Mouse (Mus musculus) CH12.LX (cell line): ENCODE results near the gene Atp9a. TPM values are rescaled to one million over a fixed set of nuclear protein-coding genes. Genes with fewer than 3 reads are reported as not detected.

ENCODE experiments used
- DNase-seq: peaks from one replicate; pipeline ENCODE4 v3.0.0-alpha.2; 2013; ENCODE audit errors: extremely low read depth
- H3K27ac ChIP-seq: 2 replicates; pipeline ENCODE4 v1.5.1; 2012; ENCODE audit warnings: low read depth, mild to moderate bottlenecking, control low read depth, moderate library complexity; ENCODE audit not compliant: insufficient read depth
- H3K27me3 ChIP-seq: replicated peaks from 2 replicates; pipeline ENCODE3; 2012; ENCODE audit warnings: inconsistent platforms
- H3K36me3 ChIP-seq, 2 experiments: replicated peaks in 1 of 2; 2 replicates each; pipeline versions ENCODE3 to v1.6.1; 2012; ENCODE audit warnings: inconsistent platforms in 1 of 2, low read length in 1 of 2, mild to moderate bottlenecking in 1 of 2, mixed read lengths in 1 of 2, moderate library complexity in 1 of 2; ENCODE audit not compliant: control insufficient read depth in 1 of 2, insufficient read depth in 1 of 2
- H3K4me1 ChIP-seq, 2 experiments: 2 replicates each; pipeline ENCODE4 v1.6.1; 2012; ENCODE audit warnings: inconsistent platforms in 1 of 2, moderate library complexity in 1 of 2; ENCODE audit not compliant: insufficient read depth in 2 of 2, control insufficient read depth in 1 of 2
- H3K4me2 ChIP-seq: 2 replicates; pipeline ENCODE4 v1.6.1; 2012; ENCODE audit warnings: low read depth, mild to moderate bottlenecking, control low read depth; ENCODE audit not compliant: poor library complexity, insufficient read depth, severe bottlenecking
- H3K4me3 ChIP-seq, 3 experiments: fragments of 150-350 bp in 1 of 3; sonication (generic) in 1 of 3; replicated peaks in 1 of 3; 2 replicates each; pipeline versions ENCODE3 to v1.5.1; 2011 to 2012; ENCODE audit warnings: low read depth in 2 of 3, low read length in 2 of 3, mild to moderate bottlenecking in 2 of 3, moderate library complexity in 2 of 3, control low read depth in 1 of 3, improper control_type of control experiment in 1 of 3, inconsistent platforms in 1 of 3, mixed read lengths in 1 of 3; ENCODE audit not compliant: poor library complexity in 1 of 3
- H3K79me2 ChIP-seq: replicated peaks from 2 replicates; pipeline ENCODE4 v1.6.1; 2012; ENCODE audit warnings: mild to moderate bottlenecking, moderate library complexity; ENCODE audit not compliant: control insufficient read depth, poor library complexity, insufficient read depth, severe bottlenecking; ENCODE audit errors: extremely low read depth
- H3K9ac ChIP-seq: 2 replicates; pipeline ENCODE4 v1.6.1; 2012; ENCODE audit warnings: low read depth, mild to moderate bottlenecking, control low read depth, moderate library complexity; ENCODE audit not compliant: insufficient read depth
- H3K9me3 ChIP-seq: replicated peaks from 2 replicates; pipeline ENCODE3; 2012; ENCODE audit warnings: low read length, inconsistent platforms, mixed read lengths
- BHLHE40 ChIP-seq: IDR thresholded peaks from 2 replicates; pipeline ENCODE4 v1.6.1; 2011; ENCODE audit warnings: mild to moderate bottlenecking, low read depth, low read length, improper control_type of control experiment
- CHD1 ChIP-seq: IDR thresholded peaks from 2 replicates; pipeline ENCODE4 v1.6.1; 2012; ENCODE audit warnings: low read depth, low read length, improper control_type of control experiment, inconsistent platforms
- CTCF ChIP-seq, 2 experiments: IDR thresholded peaks in 1 of 2; conservative IDR thresholded peaks in 1 of 2; 2 replicates each; pipeline ENCODE4 v1.5.1; 2011 to 2012; ENCODE audit warnings: low read depth in 2 of 2, low read length in 2 of 2, improper control_type of control experiment in 1 of 2, inconsistent platforms in 1 of 2, mild to moderate bottlenecking in 1 of 2, moderate library complexity in 1 of 2
- EP300 ChIP-seq: IDR thresholded peaks from 2 replicates; pipeline ENCODE4 v1.6.1; 2011; ENCODE audit warnings: low read length, improper control_type of control experiment
- JUND ChIP-seq: conservative IDR thresholded peaks from 2 replicates; pipeline ENCODE4 v1.6.1; 2011; ENCODE audit warnings: low read depth, low read length, improper control_type of control experiment
- MAX ChIP-seq: IDR thresholded peaks from 2 replicates; pipeline ENCODE4 v1.6.1; 2011; ENCODE audit warnings: low read length, improper control_type of control experiment
- MXI1 ChIP-seq: IDR thresholded peaks from 2 replicates; pipeline ENCODE4 v1.6.1; 2011; ENCODE audit warnings: mild to moderate bottlenecking, low read depth, low read length, improper control_type of control experiment
- NRF1 ChIP-seq: IDR thresholded peaks from 2 replicates; pipeline ENCODE4 v1.6.1; 2014; ENCODE audit warnings: low read depth, mild to moderate bottlenecking, inconsistent platforms, low read length, improper control_type of control experiment, moderate library complexity
- POLR2A ChIP-seq: IDR thresholded peaks from 2 replicates; pipeline ENCODE4 v1.6.1; 2011; ENCODE audit warnings: low read depth, mild to moderate bottlenecking, improper control_type of control experiment, low read length
- RAD21 ChIP-seq: IDR thresholded peaks from 2 replicates; pipeline ENCODE4 v1.6.1; 2011; ENCODE audit warnings: low read depth, mild to moderate bottlenecking, low read length, improper control_type of control experiment, moderate library complexity
- SMC3 ChIP-seq: IDR thresholded peaks from 2 replicates; pipeline ENCODE4 v1.6.1; 2011; ENCODE audit warnings: low read depth, low read length, improper control_type of control experiment
- UBTF ChIP-seq: IDR thresholded peaks from 2 replicates; pipeline ENCODE4 v1.6.1; 2012; ENCODE audit warnings: low read depth, mild to moderate bottlenecking, inconsistent platforms, low read length, improper control_type of control experiment, moderate library complexity
- USF1 ChIP-seq: IDR thresholded peaks from 2 replicates; pipeline ENCODE4 v1.6.1; 2014; ENCODE audit warnings: low read depth, mild to moderate bottlenecking, inconsistent platforms, low read length, improper control_type of control experiment
- ZC3H11A ChIP-seq: IDR thresholded peaks from 2 replicates; pipeline ENCODE4 v1.6.1; 2012; ENCODE audit warnings: low read depth, mild to moderate bottlenecking, inconsistent platforms, low read length, improper control_type of control experiment
- ZKSCAN1 ChIP-seq: IDR thresholded peaks from 2 replicates; pipeline ENCODE4 v1.6.1; 2012; ENCODE audit warnings: low read depth, inconsistent platforms, low read length, improper control_type of control experiment, borderline replicate concordance
- ZMIZ1 ChIP-seq: IDR thresholded peaks from 2 replicates; pipeline ENCODE4 v1.6.1; 2012; ENCODE audit warnings: low read depth, mild to moderate bottlenecking, inconsistent platforms, low read length, improper control_type of control experiment
- dilution Hi-C: fragments of 300-500 bp; cut with MboI; formaldehyde crosslinking; loops from 2 replicates; pipeline ENCODE4 v1.14.3; 2020; ENCODE audit warnings: low sequenced_read_pairs; ENCODE audit not compliant: extremely low pct_unique_long_range_greater_than_20kb, extremely low pct_ligation_motif_present
- in situ Hi-C: fragments of 300-500 bp; cut with MboI; formaldehyde crosslinking; loops from 3 replicates; pipeline ENCODE4 v1.14.3; 2019; ENCODE audit warnings: low sequenced_read_pairs, low pct_ligation_motif_present, low pct_unique_long_range_greater_than_20kb, mixed read lengths
- polyA plus RNA-seq: library from polyadenylated mRNA; unstranded; fragments of >175 nt; gene quantifications from 2 replicates; pipeline ENCODE4 v1.2.1, GENCODE M21; 2012; ENCODE audit warnings: low read depth; ENCODE audit not compliant: insufficient read length
- total RNA-seq, 2 experiments: library from RNA; depleted of rRNA; stranded (reverse); fragments of 300-350 nt in 1 of 2; fragments of >200 nt in 1 of 2; gene quantifications; 2 replicates each; pipeline ENCODE4 v1.2.3; 2012 to 2014

Gene Atp9a
- total and polyA plus RNA-seq, 3 experiments: 18.9 to 43.7 (median 40.1) TPM

DNA sequence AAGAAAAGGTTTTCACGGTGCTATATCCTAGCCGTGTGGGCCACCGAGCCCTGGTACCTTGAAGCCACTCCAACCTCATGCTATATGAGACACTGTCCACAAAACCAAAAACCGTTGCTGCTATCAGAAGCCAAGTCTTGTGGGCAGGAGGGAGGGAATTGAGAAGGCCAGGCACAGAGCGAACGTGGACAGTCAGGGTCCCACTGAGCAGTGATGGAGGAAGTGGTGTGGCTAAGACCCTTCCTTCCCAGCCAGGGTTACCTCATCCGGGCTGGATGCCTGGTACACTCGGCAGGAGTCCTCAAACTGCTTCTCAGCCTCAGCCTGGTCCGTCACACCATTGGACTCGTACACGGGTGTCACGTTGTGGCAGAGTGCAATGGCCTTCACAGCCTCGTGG, 74.5 kb downstream of the Atp9a start:
- no peak for TF ChIP-seq USF1
- no peak for TF ChIP-seq RAD21
- no peak for TF ChIP-seq JUND
- TF ChIP-seq BHLHE40: no peak
- no peak for TF ChIP-seq POLR2A
- TF ChIP-seq UBTF: no peak
- no peak for TF ChIP-seq CHD1
- TF ChIP-seq ZC3H11A: no peak
- Histone ChIP-seq H3K4me3 (no peak overlapping the region), H3K4me2 (no peak overlapping the region), H3K9ac (no peak overlapping the region), H3K27ac (no peak overlapping the region), H3K79me2 (no peaks in the 10 kb centered on the region), H3K36me3 (peaks cover 0 to 25% of the 10 kb centered on the region in 2 experiments), H3K4me1 (peaks cover 0 to 8% of the 10 kb centered on the region in 2 experiments; a peak in 2 of 4 replicates), H3K27me3 (peaks cover 19% of the 10 kb centered on the region), H3K9me3 (no peaks in the 10 kb centered on the region)
- dilution Hi-C loops (no loop called here), in situ Hi-C loops (no loop called here)
- DNase-seq: no peak

DNA sequence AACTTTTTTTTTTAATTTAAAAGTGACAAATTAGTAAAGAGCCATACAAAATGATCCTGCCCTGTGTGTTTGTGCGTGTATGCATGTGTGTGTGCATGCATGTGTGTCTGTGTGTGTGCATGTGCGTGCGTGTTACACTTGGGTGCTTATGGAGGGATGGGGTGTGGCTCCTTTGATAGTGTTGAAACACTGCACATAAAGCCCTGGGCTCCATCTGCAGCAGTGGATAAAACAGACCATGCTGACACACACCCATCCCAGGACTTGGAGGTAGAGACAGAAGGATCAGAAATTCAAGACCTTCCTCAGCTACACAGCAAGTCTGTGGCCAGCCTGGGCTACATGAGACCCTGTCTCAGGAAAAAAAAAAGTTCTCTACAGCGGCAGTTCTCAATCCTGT, 76.5 kb downstream of the Atp9a start:
- H3K79me2 ChIP-seq: no peaks in the 10 kb centered on the region
- H3K9me3 ChIP-seq: no peaks in the 10 kb centered on the region
- H3K4me1 ChIP-seq: peaks cover 0 to 8% of the 10 kb centered on the region in 2 experiments; a peak in 2 of 4 replicates
- no peak for TF ChIP-seq CTCF (conservative IDR thresholded peaks at IDR 0.05 in 1 of 2, IDR thresholded peaks at IDR 0.05 in 1 of 2; ENCODE audit: low read depth in 2 of 2, low read length in 2 of 2)
- in situ Hi-C loops (no loop called here), dilution Hi-C loops (no loop called here)
- peaks cover 0 to 39% of the 10 kb centered on the region in 2 experiments for H3K36me3 ChIP-seq
- no peak for DNase-seq
- H3K4me3 ChIP-seq: no peak overlapping the region
- peaks cover 29% of the 10 kb centered on the region for H3K27me3 ChIP-seq
- no peak overlapping the region for H3K4me2 ChIP-seq
- H3K27ac ChIP-seq: no peak overlapping the region
- H3K9ac ChIP-seq: no peak overlapping the region

DNA sequence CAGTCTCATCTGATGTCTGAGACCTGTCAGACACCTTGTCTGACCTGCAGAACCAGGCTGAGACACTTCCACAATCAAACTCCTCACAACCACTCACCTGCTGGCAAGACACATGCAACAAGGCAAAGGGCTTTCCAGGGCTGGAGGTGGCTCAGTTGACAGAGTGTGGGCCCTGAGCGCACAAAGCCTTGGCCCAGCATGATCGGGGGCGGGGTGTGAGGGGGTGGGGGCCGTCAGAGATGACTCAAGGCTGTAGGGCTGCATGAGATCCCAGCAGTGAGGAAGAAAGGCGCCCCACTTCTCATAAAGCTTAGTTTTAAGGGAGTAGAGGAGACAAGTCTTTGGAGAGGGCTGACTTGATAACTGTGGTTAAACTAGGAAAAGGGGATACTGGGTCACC, 78.5 kb downstream of the Atp9a start:
- no peak overlapping the region for H3K4me2 ChIP-seq
- no peak for TF ChIP-seq BHLHE40
- no peak for TF ChIP-seq MXI1
- TF ChIP-seq ZMIZ1: no peak
- TF ChIP-seq EP300: no peak
- no peak for TF ChIP-seq MAX
- no peak for TF ChIP-seq NRF1
- TF ChIP-seq RAD21: no peak
- TF ChIP-seq ZKSCAN1: no peak
- no peak for TF ChIP-seq SMC3
- TF ChIP-seq, all 38 proteins: peak for 0
- no peak overlapping the region for H3K27ac ChIP-seq
- peaks cover 39% of the 10 kb centered on the region for H3K27me3 ChIP-seq
- H3K36me3 ChIP-seq: peaks cover 0 to 54% of the 10 kb centered on the region in 2 experiments
- in situ Hi-C loops: no loop called here
- no peak overlapping the region for H3K9ac ChIP-seq
- H3K79me2 ChIP-seq: no peaks in the 10 kb centered on the region
- peaks cover 0 to 6% of the 10 kb centered on the region in 2 experiments; a peak in 2 of 4 replicates for H3K4me1 ChIP-seq
- H3K4me3 ChIP-seq: no peak overlapping the region
- dilution Hi-C loops: no loop called here
- no peak for DNase-seq
- no peaks in the 10 kb centered on the region for H3K9me3 ChIP-seq
